Mouse (Mus musculus) left cerebral cortex, postnatal 14 days (tissue): ENCODE measurements at regions not wholly inside any gene's neighbourhood (a gene's known extent, or its start where the extent isn't known, plus 50 kb on each side); places are given as distances from the start of the nearest gene placed in this dataset.

ENCODE experiments used
- DNase-seq, 2 experiments: peaks; one replicate each; pipeline ENCODE4 v3.0.0; 2021 to 2022; ENCODE audit warnings: low spot score in 2 of 2, mixed read lengths in 1 of 2
- intact Hi-C: fragments of 180-260 bp; cut with DNase I; formaldehyde crosslinking; loops from one replicate; pipeline ENCODE4 v1.15.1; 2025

DNA sequence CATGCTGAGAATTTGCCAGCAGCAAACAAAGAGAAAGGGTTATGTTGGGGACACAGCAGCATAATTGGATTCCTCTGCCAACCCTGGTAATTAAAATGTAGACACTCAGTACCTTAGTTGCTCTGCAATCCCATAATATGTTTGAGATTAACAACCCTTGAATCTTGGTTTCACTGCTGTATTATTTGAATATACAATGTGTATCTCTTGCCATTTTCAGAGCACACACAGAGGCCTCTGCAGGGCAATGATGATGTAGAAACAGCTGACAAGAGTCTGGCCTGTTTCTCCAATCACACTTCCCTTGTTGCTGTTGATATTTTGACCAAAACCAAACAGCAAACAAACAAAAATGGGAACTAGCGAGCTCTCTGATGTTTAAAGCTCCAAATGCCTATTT, 315.9 kb upstream of the Plscr5 start:
- intact Hi-C loops = no loop called here
- no peak for DNase-seq

DNA sequence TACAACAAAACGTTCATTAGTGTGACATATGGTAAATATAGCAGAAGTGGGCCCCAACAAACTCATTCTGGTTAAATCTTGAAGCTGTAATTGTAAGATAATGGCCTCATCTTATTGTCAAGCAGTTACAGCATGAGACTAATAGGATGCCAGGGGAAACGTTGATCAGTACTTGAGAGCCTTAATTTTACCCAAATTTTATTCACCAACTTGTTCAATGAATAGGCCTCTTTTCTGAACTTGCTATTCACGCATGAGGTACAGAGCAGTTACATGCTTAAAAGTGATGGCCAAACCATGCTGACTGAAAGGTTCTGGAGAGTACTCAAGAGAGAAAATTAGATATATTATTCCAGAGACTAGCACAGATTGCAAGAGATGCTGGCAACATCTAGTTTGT, 361.2 kb upstream of the Plscr5 start:
- intact Hi-C loops = no loop called here
- no peak for DNase-seq

DNA sequence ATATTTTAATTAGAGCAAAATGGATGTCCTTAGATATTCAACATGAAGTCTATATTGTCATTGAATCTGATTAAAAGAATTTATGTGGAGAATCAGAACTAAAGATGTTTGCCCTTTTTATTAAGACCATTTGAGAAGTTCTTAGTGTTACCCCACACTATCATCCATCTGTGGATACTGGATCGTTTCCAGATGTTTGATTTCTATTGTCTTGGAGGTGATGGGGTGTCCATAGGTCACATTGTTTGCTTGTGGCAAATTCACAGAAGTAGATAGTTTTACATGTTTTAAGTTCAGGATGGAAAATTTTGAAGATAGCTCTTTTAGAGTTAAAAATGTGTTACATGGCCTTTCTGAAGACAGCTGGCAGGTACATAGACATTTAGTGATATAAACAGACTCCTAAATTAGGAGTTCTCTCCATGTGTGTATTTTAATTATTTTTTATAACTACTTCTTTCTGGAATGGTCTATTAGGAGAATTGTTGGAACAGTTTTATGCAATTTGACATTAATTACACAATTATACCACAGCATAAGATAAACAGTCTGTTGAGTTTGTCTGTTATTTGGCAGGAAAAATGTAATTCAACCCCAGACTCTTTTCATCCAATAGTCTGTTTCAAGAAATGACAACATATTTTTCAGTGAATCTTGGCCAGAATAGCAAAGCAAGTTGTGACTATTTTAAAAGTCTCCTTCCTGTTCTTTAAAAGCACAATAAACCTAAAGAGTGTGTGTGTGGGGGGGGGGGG, 368.8 kb upstream of the Plscr5 start:
- no peak for DNase-seq
- intact Hi-C loops = no loop called here

DNA sequence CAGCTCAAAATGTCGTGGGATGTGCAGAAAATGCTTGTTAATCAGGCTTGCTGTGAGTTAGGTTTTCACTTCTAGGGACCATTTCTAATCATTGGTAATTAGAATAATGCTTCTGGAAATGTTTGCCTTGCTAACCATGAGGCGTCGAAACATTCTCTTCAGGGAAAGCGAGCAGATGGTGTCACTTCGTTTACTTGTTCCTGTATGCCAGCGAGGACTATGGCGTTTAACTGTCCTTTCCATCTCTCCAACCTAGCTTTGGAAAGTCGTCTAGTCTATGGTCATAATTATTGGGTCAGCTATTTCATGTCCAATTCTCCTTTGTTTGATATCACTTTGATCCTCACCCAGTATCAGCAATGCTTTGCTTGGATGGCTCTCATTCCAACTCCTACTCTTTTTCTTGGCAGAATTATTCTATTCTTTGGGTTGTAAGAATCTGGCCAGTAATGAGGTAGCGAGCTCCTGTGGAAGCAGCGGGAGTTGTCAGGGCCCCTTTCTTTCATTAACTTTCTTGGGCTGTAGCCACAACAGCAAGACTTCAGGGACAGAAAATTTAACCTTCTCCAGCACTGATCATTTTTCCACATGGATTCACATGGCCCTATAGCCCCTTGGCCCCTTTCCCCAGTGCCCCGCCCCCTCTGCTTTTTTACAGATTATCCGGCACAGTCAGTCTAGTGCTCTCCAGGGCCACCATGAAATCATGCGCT, 374.0 kb upstream of the Plscr5 start:
- no peak for DNase-seq
- intact Hi-C loops = no loop called here

DNA sequence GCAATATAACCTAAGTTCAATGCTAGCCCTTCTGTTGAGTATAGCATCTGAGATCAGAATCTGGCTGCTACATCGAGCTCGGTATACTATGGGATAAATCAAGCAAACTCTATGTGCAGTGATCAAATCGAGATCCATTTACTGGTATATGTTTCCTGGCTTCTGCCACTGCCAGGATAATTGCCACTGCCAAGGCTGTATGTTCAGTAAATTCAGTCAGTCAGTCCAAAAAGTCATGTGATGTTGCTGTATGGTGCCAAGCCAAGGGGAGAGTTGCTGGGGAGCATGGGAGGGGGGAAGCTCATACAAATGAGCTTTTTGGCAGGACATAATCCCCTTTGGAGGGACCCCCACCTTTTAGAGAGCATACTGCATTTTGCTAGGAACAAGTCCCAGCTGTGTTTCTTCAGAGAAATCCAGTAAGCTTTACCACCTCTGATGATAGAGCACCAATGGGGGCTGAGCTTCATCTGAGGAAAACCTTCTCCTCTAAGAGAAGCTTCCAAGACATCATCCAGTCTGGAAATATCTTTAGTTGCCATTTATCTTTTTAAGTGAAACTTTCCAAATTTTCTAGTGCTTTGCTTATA, 389.3 kb upstream of the Plscr5 start:
- peak in 1 of 2 experiments; percentile 3 for DNase-seq
- intact Hi-C loops = no loop called here

DNA sequence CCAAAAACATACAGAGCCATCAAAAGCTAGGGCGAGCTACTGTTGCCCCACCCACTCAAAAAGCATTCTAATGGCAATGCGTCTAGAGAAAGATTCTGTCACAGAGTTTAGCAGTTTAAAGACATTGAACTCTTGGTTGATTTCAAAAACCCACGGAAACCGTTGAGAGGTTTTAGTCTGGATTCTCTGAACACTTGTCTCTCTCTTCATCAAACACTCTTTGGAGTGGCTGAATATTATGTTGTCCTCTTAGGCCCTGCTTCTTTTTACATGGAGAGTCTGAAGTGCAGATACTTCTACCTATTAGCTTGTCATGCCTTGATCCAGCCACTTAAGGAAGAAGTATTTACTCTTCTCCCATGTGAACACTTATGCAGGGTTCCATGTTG, 393.9 kb upstream of the Plscr5 start:
- intact Hi-C loops = no loop called here
- no peak for DNase-seq

DNA sequence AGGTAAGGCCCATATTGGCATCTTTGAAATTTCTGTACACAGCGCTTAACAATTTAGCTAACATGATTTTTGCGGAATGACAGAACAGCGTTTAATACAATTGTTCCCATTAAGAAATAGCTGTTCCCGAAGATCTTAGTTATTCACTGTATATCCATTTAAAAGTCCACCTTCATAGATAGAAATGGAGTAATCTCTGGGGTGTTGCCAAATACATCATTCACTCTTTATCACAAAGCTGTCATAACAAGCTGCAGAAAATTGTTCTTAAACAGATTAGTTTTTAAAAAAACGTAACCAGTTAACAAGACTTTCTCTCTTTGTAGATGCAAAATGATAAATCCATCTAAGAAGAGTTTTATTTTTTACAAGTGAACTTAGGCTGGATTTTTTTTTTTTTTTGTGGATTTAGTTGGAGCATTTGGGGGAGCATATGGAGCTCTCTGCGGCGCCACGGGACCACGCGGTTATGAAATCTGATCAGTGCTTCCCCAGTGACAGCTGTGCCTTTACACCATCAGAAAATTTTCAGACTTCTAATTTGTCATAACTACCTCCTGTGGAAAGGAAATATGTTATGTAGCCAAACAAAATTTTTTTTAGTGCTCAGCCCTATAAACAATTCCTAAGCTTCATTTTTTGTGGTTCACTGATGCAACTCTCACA, 394.4 kb upstream of the Plscr5 start:
- peak; percentile 2 to 26 for DNase-seq

DNA sequence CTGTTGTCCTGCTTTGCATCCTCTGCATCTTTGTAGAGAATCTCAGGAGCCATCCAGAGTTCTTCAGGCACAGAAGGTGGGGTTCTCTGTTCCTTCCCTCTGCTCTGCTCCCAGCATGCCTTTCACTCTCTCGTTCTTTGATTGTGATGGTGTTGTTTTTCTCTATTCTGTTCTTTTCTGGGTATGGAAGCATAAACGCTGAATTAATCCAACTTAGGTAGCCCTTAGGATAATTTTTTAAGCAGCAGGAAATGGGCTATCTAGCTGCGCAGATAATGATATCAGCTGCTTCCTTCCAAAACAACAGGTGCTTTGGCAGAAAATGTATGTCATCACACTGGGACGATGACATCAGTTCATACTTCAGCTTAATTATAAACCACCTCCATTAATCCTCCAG, 395.8 kb upstream of the Plscr5 start:
- intact Hi-C loops = no loop called here
- DNase-seq = no peak

More for the DNA sequence above, 394.4 kb upstream of the Plscr5 start:
- intact Hi-C loops = no loop called here

DNA sequence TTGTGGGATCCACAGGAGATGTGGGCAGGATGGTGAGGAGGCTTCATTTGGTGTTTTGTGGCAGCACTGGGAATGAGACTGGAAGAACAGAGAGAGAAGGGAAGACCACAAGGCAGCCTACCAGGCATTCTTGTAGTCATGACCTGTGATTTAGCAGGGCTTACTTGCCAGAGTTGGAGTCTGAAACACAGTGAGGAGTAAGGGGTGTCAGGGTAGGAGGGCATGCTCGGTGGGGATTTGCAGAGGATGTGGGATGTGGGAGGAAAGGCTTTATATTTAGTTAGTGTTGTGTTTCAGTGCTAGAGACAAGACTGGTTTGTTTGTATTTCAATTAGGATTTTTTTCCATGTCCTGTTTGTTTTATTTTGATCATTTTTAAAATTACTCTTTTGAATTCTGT, 387.3 kb upstream of the Zic1 start:
- DNase-seq = no peak
- intact Hi-C loops = no loop called here

DNA sequence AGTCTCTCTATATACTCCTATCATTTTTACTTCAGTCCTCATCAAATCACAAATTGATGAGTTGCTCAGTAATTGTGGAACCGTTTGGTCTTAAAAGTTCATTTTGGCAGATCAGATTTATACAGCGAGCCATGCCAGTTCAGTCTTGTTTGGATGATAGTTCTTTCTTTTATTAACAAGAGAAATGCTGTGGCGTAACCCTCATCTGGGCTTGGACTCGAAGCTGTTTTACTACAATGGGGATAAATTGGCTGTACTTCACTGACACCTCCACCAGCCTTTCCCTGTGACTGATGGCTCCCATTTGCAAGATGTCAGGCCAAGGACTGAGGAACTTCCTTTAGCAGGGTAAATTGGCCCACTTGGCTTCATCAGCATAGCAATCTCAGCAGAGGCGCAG, 345.5 kb upstream of the Zic1 start:
- no peak for DNase-seq
- intact Hi-C loops = no loop called here

DNA sequence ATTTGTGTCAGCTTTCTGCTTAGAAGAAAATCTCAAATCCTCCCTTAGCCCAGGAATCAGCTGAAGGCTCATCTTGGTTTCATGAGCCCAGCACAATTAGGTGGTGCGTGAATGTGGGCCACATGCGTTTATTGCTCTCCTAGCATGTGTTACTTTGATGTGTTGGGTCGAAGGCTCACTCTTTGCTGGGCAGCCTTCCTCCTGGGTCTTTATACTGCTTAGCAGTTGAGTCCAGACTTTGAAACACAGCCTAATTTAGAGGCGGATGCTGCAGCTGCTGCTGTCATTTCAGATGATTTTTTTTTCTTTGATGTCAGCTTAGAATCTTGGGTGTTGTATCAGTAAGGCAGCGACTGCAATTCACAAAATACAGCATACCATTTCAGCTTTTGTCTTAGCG, 315.2 kb upstream of the Zic1 start:
- intact Hi-C loops = no loop called here

DNA sequence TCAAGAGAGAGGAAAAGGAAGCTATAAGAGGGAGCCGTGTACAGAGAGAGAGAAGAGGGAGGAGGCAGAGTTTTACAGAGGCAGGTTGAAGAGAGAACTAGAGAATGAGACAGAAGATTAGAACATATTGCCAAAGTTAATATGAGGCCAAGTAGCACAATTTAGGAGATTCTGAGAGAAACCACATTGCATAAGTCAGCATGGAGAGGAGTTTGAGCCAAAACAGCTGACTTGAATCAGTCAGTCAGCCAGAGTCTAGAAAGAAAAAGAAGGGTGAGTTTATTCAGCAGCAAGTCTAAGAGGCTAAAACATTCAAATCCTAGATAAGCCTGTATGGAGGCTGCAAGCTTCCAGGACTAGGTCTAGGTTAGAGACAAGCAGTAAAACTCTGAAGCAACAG, 301.1 kb upstream of the Zic1 start:
- intact Hi-C loops = no loop called here
- DNase-seq = no peak

More for the DNA sequence above, 315.2 kb upstream of the Zic1 start:
- no peak for DNase-seq

DNA sequence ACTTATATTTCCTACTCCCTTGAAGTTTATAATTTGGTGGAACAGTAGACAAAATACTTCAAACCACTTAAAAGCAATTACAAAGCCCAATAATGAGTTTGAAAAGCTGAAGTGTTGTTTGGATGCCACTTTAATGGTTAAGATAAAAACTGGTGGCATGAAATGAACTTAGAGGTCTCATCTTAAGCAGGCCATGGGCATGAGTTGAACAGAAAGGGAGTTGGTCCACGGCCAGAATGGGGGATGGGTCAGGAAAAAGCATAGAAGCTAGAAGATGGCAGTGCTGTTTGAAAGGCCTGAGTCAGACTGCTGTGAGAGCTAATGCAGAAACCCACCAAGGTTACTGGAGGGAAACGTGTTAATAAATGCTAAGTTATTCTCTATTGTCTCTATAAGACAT, 294.5 kb upstream of the Zic1 start:
- intact Hi-C loops = no loop called here
- DNase-seq = no peak

DNA sequence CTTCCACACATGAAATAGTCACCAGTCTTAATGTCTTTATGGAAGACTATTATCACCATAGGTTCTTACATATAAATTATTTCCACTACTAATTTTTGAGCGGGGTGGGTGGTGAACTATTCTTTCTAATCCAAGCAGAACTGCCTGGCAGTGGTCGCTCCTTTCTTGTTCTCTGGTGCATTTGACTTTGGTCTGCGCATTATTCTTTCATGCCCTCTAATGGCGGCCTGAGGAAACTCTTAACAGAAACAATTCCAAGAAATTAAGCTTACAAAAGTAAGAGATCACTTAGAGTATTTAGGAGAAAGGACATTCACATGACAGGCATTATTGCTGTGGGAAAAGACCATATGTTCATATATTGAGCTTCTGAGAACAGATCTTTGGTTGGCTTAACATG, 288.5 kb upstream of the Zic1 start:
- no peak for DNase-seq

DNA sequence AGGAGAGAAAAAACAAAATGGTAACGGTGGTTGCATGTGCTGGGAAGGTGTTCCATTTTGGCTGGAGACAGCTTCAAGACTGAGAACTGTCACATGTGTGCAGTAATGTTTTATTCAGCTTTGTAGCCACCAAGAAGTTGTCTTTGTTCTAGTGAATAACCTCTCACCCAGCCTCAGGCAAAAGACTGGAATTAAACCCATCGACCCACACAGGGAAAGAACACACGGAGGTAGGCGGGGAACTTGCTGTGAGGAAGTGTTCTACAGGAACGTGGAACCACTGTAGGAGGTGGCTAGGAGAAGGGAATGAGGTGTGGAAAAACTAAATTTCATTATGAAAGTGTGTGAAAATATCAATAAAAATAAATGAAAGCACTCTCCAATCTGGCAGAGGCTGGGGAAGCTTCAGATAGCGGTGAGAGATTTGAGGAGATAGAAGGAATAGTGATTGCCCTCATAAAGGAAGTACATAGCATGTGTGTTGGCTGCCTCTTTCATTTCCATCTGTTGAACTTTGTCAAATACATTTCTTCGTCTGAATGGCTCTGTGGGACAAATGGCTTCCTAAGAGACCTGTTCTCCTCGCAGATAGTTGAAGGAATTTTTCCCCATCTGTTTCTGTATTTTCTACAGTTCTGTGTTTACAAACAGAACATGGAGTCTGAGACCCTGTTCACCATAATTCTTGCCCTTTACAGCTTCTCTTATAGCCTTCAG, 286.9 kb upstream of the Zic1 start:
- DNase-seq = no peak
- intact Hi-C loops = no loop called here

More for the DNA sequence above, 288.5 kb upstream of the Zic1 start:
- intact Hi-C loops = no loop called here

DNA sequence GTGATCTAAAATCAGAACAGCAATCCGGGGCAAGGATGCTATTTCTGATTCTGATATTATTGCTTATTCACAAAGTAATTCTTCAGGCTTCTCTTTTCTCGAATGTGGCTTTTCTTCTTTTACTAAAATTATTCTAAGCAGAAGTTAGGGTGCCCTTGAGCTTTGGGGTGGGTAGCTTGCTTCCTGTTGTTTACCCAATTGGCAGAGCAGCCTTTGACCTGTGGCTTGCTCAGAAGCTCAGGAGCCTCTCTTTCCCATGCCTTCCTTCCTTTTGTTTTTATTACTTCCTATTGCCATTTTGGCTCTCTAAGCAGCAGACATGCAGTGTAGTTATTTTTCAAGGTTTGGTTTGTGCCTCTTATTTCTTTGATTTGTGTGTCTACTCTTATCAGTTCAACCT, 244.8 kb upstream of the Zic1 start:
- intact Hi-C loops = no loop called here
- no peak for DNase-seq

DNA sequence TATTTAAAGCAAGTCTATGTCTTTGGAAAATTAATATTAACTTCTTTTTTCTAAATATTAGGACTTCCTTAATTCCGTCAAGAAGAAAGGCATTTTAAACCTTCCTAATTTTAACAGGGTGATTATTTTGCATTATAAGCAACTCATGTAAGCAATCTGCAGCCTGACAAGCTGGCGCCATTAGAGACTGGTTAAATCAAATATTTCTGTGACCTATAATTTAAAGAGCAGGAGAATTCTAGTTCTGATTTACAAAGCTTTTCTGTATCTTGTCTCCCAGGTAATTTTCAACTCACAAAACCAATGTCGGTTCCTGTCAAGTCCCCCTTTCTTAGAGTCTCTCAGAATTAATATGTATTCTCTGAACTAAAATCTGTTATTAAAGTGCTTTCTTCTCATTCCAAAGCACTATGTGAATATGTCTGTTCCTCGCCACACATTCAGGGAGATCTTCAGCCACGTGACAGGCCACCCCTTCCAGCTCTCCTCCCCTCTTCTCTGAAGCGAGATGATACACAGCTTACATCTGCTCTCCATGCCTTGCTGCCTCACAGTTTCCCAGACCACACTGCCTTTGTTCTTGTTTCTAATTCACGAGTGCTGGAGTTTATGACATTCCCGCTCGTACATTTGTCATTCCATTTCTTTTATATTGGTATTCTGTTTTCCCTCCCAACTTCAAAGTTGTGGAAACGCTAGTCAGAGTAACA, 244.0 kb upstream of the Zic1 start:
- DNase-seq = no peak

DNA sequence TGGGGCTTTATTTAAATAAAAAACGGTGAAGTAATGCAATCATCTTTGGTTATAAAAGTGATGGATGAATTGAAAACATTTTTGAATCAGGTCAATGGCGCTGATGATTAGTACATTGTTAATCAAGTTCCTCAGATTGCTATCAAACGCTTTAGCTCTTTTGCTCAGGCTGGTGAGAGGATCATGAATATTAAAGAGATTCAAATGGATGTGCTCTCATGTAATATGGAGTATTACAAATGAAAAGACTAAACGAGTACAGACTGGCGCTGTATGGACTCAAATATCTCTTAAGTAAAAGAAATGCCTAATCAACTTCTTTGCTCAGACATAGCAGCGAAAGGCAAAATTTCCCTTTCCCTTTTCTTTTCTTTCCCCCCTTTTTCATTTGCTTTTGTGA, 236.1 kb upstream of the Zic1 start:
- intact Hi-C loops = no loop called here
- DNase-seq = no peak

More for the DNA sequence above, 244.0 kb upstream of the Zic1 start:
- intact Hi-C loops = no loop called here

DNA sequence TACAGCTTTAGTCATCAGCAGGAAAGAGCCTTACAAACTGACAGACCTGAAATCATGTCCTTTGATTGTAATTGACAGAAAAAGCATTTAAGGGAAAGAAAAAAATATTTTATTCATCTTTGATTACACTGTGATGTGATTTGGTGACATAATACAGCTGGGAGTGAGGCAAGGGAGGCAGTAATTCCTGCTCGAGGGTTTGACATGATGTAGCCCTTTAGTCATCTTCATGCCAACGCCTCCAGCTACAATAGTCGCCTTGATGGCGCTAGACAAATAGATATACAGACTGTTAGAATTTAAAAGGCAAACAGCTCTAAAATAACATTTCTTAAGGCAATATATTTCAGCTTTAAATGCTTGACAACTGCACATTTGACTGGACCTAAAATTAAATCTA, 226.3 kb upstream of the Zic1 start:
- DNase-seq = no peak
- intact Hi-C loops = no loop called here
